Mouse (Mus musculus) olfactory bulb, adult 2 months (tissue): ENCODE results near the gene Guca1b. TPM values are rescaled to one million over a fixed set of nuclear protein-coding genes. Genes with fewer than 3 reads are reported as not detected.
A peak's percentile ranks its signal among the peaks of the same experiment; 100 is the strongest.

Experiments
- H3K27ac ChIP-seq: fragments of 200-500 bp; 2 replicates; pipeline ENCODE4 v1.5.1; 2012; ENCODE audit warnings: low read depth, low read length; ENCODE audit not compliant: insufficient read depth
- H3K4me1 ChIP-seq: fragments of 200-500 bp; 2 replicates; pipeline ENCODE4 v1.6.1; 2012; ENCODE audit warnings: low read length; ENCODE audit not compliant: control insufficient read depth, insufficient read depth
- H3K4me3 ChIP-seq: fragments of 200-500 bp; 2 replicates; pipeline ENCODE4 v1.5.1; 2012; ENCODE audit warnings: mild to moderate bottlenecking, low read depth, low read length, moderate library complexity; ENCODE audit not compliant: insufficient read depth
- CTCF ChIP-seq: fragments of 200-500 bp; IDR thresholded peaks from 2 replicates; pipeline ENCODE4 v1.5.1; 2012; ENCODE audit warnings: low read depth, mild to moderate bottlenecking, low read length, moderate library complexity; ENCODE audit not compliant: insufficient read depth
- POLR2A ChIP-seq: fragments of 200-500 bp; IDR thresholded peaks from 2 replicates; pipeline ENCODE4 v1.6.1; 2012; ENCODE audit warnings: mild to moderate bottlenecking, low read depth, low read length, moderate library complexity; ENCODE audit not compliant: insufficient read depth
- WGBS: fragments of 180-500 bp; shearing (Covaris S2); methylation state at CpG from one replicate; pipeline ENCODE4 v1.1.7; 2018; 5-methylcytosine and 5-hydroxymethylcytosine counted together
- polyA plus RNA-seq: library from polyadenylated mRNA; stranded (reverse); fragments of >200 nt; gene quantifications from 2 replicates; pipeline ENCODE4 v1.2.4, GENCODE M21; 2012; ENCODE audit warnings: low replicate concordance; ENCODE audit not compliant: missing spikeins, insufficient read depth, insufficient read length

The Guca1b gene
- polyA plus RNA-seq, 1 experiment, result not detected

GRCm38 (mm10) chr17:47376779-47377280 is 8.4 kb upstream of the Guca1b start:
- Histone ChIP-seq H3K4me1 (no peaks in the 10 kb centered on the region), H3K4me3 (no peak overlapping the region), H3K27ac (no peak overlapping the region)
- TF ChIP-seq CTCF, result no peak
- TF ChIP-seq POLR2A, result no peak
- WGBS, result 84% methylated on average over 6 of the region's 6 CpGs

GRCm38 (mm10) chr17:47378133-47378532 is 7.1 kb upstream of the Guca1b start:
- Histone ChIP-seq H3K4me1 (no peaks in the 10 kb centered on the region), H3K4me3 (no peak overlapping the region), H3K27ac (no peak overlapping the region)
- WGBS, result 82% methylated on average over 15 of the region's 15 CpGs
- TF ChIP-seq POLR2A, result no peak
- TF ChIP-seq CTCF, result no peak

GRCm38 (mm10) chr17:47381917-47382316 is 3.3 kb upstream of the Guca1b start:
- no peak for TF ChIP-seq CTCF
- no peak for TF ChIP-seq POLR2A
- no peaks in the 10 kb centered on the region for H3K4me1 ChIP-seq
- H3K27ac ChIP-seq, result no peak overlapping the region
- 51% methylated on average over 11 of the region's 11 CpGs for WGBS
- no peak overlapping the region for H3K4me3 ChIP-seq

- no peaks in the 10 kb centered on the region for H3K4me1 ChIP-seq
- 83% methylated on average over 4 of the region's 4 CpGs for WGBS
- TF ChIP-seq CTCF, result no peak
- no peak for TF ChIP-seq POLR2A
- H3K4me3 ChIP-seq, result no peak overlapping the region
- no peak overlapping the region for H3K27ac ChIP-seq
Observed at GRCm38 (mm10) chr17:47383266-47383665, 1.9 kb upstream of the Guca1b start.

GRCm38 (mm10) chr17:47384064-47384463 is 1.1 kb upstream of the Guca1b start:
- no peak overlapping the region for H3K27ac ChIP-seq
- 85% methylated on average over 3 of the region's 3 CpGs for WGBS
- no peaks in the 10 kb centered on the region for H3K4me1 ChIP-seq
- no peak for TF ChIP-seq POLR2A
- no peak for TF ChIP-seq CTCF
- no peak overlapping the region for H3K4me3 ChIP-seq

GRCm38 (mm10) chr17:47386649-47387048 is 1.5 kb downstream of the Guca1b start:
- Histone ChIP-seq H3K27ac (no peak overlapping the region), H3K4me3 (no peak overlapping the region), H3K4me1 (no peaks in the 10 kb centered on the region)
- TF ChIP-seq POLR2A (no peak), CTCF (peak; percentile 55; the same call in 1 of the 2 replicates)
- WGBS, result 60% methylated on average over 4 of the region's 4 CpGs

- Histone ChIP-seq H3K27ac (no peak overlapping the region), H3K4me3 (no peak overlapping the region), H3K4me1 (peaks cover 12% of the 10 kb centered on the region; the same call in 1 of the 2 replicates)
- TF ChIP-seq CTCF (no peak), POLR2A (no peak)
- 20% methylated on average over 24 of the region's 24 CpGs for WGBS
Observed at GRCm38 (mm10) chr17:47394223-47394869, 9.2 kb downstream of the Guca1b start.

GRCm38 (mm10) chr17:47395376-47395913 is 10.3 kb downstream of the Guca1b start:
- WGBS, result 6% methylated on average over 19 of the region's 20 CpGs
- Histone ChIP-seq H3K4me3 (peak overlapping the region; percentile 23), H3K4me1 (peaks cover 12% of the 10 kb centered on the region; the same call in 1 of the 2 replicates), H3K27ac (no peak overlapping the region)
- TF ChIP-seq CTCF (no peak), POLR2A (no peak)

GRCm38 (mm10) chr17:47399091-47399490 is 13.9 kb downstream of the Guca1b start:
- no peak for TF ChIP-seq CTCF
- no peak for TF ChIP-seq POLR2A
- H3K27ac ChIP-seq, result no peak overlapping the region
- H3K4me3 ChIP-seq, result no peak overlapping the region
- peaks cover 12% of the 10 kb centered on the region; the same call in 1 of the 2 replicates for H3K4me1 ChIP-seq
- WGBS, result 86% methylated on average over 8 of the region's 8 CpGs

GRCm38 (mm10) chr17:47400451-47400850 is 15.3 kb downstream of the Guca1b start, which contains the start of gene Guca1a:
Gene Guca1a, minus strand, starts transcription at chr17:47400584.
- WGBS, result 20% methylated on average over 10 of the region's 10 CpGs
- no peak for TF ChIP-seq POLR2A
- no peak for TF ChIP-seq CTCF

More at GRCm38 (mm10) chr17:47400451-47400850, 15.3 kb downstream of the Guca1b start, which contains the start of gene Guca1a:
- no peak within 1 kb of the TSS for H3K27ac ChIP-seq
- H3K4me3 ChIP-seq, result no peak within 1 kb of the TSS
- peaks cover 1% of the 10 kb centered on the region; the same call in 1 of the 2 replicates for H3K4me1 ChIP-seq
